Mouse (Mus musculus): ENCODE results near the gene Txk.

DNA sequence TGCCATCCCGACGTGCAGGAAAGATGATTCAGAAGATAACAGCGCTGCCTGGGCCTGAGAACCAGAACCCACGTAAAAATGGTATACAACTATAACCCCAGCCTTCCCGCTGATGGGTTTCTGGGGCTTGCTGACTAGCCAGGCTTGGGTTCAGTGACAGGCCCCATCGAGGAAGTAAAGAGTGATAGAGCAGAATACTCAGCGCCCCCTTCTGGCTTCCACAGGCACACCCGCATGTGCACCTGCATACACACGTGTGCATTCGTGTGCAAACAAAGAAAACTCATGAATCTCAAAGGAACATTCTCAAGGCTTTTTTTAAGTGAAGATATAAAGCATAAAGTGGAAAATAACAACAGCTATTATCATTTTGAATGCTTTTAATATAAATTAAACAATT lies 106.4 kb downstream of the Txk start:
- TF ChIP-seq POLR2A (IDR thresholded peaks at IDR 0.05; ENCODE audit: low read depth, low read length) (no peak), CTCF (IDR thresholded peaks at IDR 0.05; ENCODE audit: borderline replicate concordance, insufficient read depth, low read length) (peak; percentile 24; the same call in 1 of the 2 replicates)

Data from embryonic fibroblast, embryonic 13.5 days (primary cell).